Comparison of ENCODE assay signal across 23 mouse cellular contexts in the genomic region with DNA sequence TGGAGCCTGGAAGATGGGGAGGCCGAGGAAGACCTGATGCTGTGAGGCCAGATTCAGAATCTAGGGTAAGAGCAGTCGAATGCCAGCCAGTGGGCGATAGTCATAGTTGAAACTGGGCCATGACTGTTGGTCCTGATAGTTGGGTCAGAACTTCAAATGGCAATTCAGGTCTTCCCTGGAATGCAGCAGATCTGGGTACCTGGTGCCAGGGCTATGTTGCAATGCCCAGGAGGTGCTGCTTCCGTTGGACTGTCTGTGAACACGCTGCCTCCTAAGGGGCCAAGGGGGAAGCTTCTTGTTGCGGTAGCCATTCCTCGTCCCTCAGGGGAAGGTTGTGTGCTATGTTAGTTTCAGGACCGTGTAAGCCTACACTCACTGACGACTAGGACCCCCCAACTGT. TPM values are rescaled to one million over a fixed set of nuclear protein-coding genes. Genes with fewer than 3 reads are reported as not detected.
DNase-seq lines count a peak whose midpoint lies in the region; ATAC-seq lines count a peak whose summit lies in the region.
"Had no signal": no experiment of that assay in that cellular context is flagged by ENCODE, and none has a peak within 500 bp of the region (broad histone marks: within the 10 kb centered on the region; RNA-seq: fewer than 3 reads in every experiment).

No protein-coding gene starts in this region.

- H3K4me2 ChIP-seq in neural tube, embryonic 15.5 days = no peak overlapping the region

- H3K27me3 ChIP-seq in neural tube, embryonic 15.5 days (replicated peaks) = no peaks in the 10 kb centered on the region
- H3K27me3 ChIP-seq: CH12.LX, Patski had no signal

- no peaks in the 10 kb centered on the region for H3K9me3 ChIP-seq in neural tube, embryonic 15.5 days (replicated peaks)
- H3K9me3 ChIP-seq: G1E had no signal

- no peaks in the 10 kb centered on the region for H3K36me3 ChIP-seq in neural tube, embryonic 15.5 days
- H3K36me3 ChIP-seq: G1E had no signal

- WGBS in neural tube, embryonic 15.5 days = 87% methylated on average over 9 of the region's 9 CpGs

- ATAC-seq in neural tube, embryonic 15.5 days (ENCODE audit: low FRiP score) = no peak
- ATAC-seq: activated CD4-positive, CD25-positive, alpha-beta regulatory T cell, adult 4 months; CD4-positive, CD25-positive, alpha-beta regulatory T cell, adult 4 months; Patski had no signal

- DNase-seq in adrenal gland, postnatal 14 days = peak; percentile 26
- DNase-seq in adrenal gland, adult 8-10 months = no peak
- DNase-seq in fat pad, adult 2 months (ENCODE audit: extremely low read depth, low read depth, low spot score) = peak; percentile 71
- DNase-seq in gonadal fat pad, adult 2 months (ENCODE audit: low read depth) = peak; percentile 79
- DNase-seq in cerebellum, adult 18-20 months = no peak
- DNase-seq: adrenal gland, adult 2 months; adrenal gland, postnatal 10 days; adrenal gland, postnatal 25 days; adrenal gland, postnatal 36 days; B cell, adult 2 months; cerebellum, adult 11 months; cerebellum, adult 11-12 months; cerebellum, adult 2 months; cerebellum, adult 8-10 months; cerebellum, adult 9-10 months had no signal

- no peak overlapping the region for H3K9ac ChIP-seq in neural tube, embryonic 15.5 days (replicated peaks)

- no peak overlapping the region for H3K4me3 ChIP-seq in neural tube, embryonic 15.5 days (replicated peaks)

- H3K27ac ChIP-seq in neural tube, embryonic 15.5 days (replicated peaks) = no peak overlapping the region

- H3K4me1 ChIP-seq in neural tube, embryonic 15.5 days = no peaks in the 10 kb centered on the region

RNA-seq across cellular contexts. Expression of a gene that starts 25.8 kb away (rescaled TPM):
- total RNA-seq in adrenal gland, postnatal 14 days (2021) = 0.22 and 0.23 TPM in 2 replicates
- under 1 TPM in 2 of 4 experiments, not detected in 2; 0.14 to 0.20 TPM for total RNA-seq in adrenal gland, adult 8-10 months (2022)
- 0.26 and 0.27 TPM in 2 replicates for polyA plus RNA-seq in gonadal fat pad, adult 2 months (2012; rRNA removed)
- 0.70 TPM in 1 of 2 replicates, not detected in the other for polyA plus RNA-seq in neural tube, embryonic 15.5 days (2015; fragmentation: Nextera tagmentation; extraction: Ambion mirVana)
- total RNA-seq: adrenal gland, postnatal 25 days; adrenal gland, postnatal 36 days; MEL had no signal
- polyA plus RNA-seq: C2C12; cerebellum, adult 2 months; G1E had no signal

Comparison
In these comparisons a context has a peak if more than half of its experiments do, and no peak if none do; other contexts are left out.
1. DNase-seq: peak in adrenal gland, postnatal 14 days (single experiment), fat pad, adult 2 months (single experiment) and gonadal fat pad, adult 2 months (single experiment); none in adrenal gland, adult 8-10 months (single experiment) and cerebellum, adult 18-20 months (0 of 2).